Mouse (Mus musculus) CH12.LX (cell line): ENCODE measurements around the gene Gm11627. TPM values are rescaled to one million over a fixed set of nuclear protein-coding genes. Genes with fewer than 3 reads are reported as not detected.

Experiments used
- DNase-seq: peaks from one replicate; pipeline ENCODE4 v3.0.0-alpha.2; 2013; ENCODE audit errors: extremely low read depth
- H3K27ac ChIP-seq: 2 replicates; pipeline ENCODE4 v1.5.1; 2012; ENCODE audit warnings: low read depth, mild to moderate bottlenecking, control low read depth, moderate library complexity; ENCODE audit not compliant: insufficient read depth
- H3K27me3 ChIP-seq: replicated peaks from 2 replicates; pipeline ENCODE3; 2012; ENCODE audit warnings: inconsistent platforms
- H3K36me3 ChIP-seq, 2 experiments: replicated peaks in 1 of 2; 2 replicates each; pipeline versions ENCODE3 to v1.6.1; 2012; ENCODE audit warnings: inconsistent platforms in 1 of 2, low read length in 1 of 2, mild to moderate bottlenecking in 1 of 2, mixed read lengths in 1 of 2, moderate library complexity in 1 of 2; ENCODE audit not compliant: control insufficient read depth in 1 of 2, insufficient read depth in 1 of 2
- H3K4me1 ChIP-seq, 2 experiments: 2 replicates each; pipeline ENCODE4 v1.6.1; 2012; ENCODE audit warnings: inconsistent platforms in 1 of 2, moderate library complexity in 1 of 2; ENCODE audit not compliant: insufficient read depth in 2 of 2, control insufficient read depth in 1 of 2
- H3K4me2 ChIP-seq: 2 replicates; pipeline ENCODE4 v1.6.1; 2012; ENCODE audit warnings: low read depth, mild to moderate bottlenecking, control low read depth; ENCODE audit not compliant: poor library complexity, insufficient read depth, severe bottlenecking
- H3K4me3 ChIP-seq, 3 experiments: fragments of 150-350 bp in 1 of 3; sonication (generic) in 1 of 3; replicated peaks in 1 of 3; 2 replicates each; pipeline versions ENCODE3 to v1.5.1; 2011 to 2012; ENCODE audit warnings: low read depth in 2 of 3, low read length in 2 of 3, mild to moderate bottlenecking in 2 of 3, moderate library complexity in 2 of 3, control low read depth in 1 of 3, improper control_type of control experiment in 1 of 3, inconsistent platforms in 1 of 3, mixed read lengths in 1 of 3; ENCODE audit not compliant: poor library complexity in 1 of 3
- H3K79me2 ChIP-seq: replicated peaks from 2 replicates; pipeline ENCODE4 v1.6.1; 2012; ENCODE audit warnings: mild to moderate bottlenecking, moderate library complexity; ENCODE audit not compliant: control insufficient read depth, poor library complexity, insufficient read depth, severe bottlenecking; ENCODE audit errors: extremely low read depth
- H3K9ac ChIP-seq: 2 replicates; pipeline ENCODE4 v1.6.1; 2012; ENCODE audit warnings: low read depth, mild to moderate bottlenecking, control low read depth, moderate library complexity; ENCODE audit not compliant: insufficient read depth
- H3K9me3 ChIP-seq: replicated peaks from 2 replicates; pipeline ENCODE3; 2012; ENCODE audit warnings: low read length, inconsistent platforms, mixed read lengths
- BHLHE40 ChIP-seq: IDR thresholded peaks from 2 replicates; pipeline ENCODE4 v1.6.1; 2011; ENCODE audit warnings: mild to moderate bottlenecking, low read depth, low read length, improper control_type of control experiment
- CTCF ChIP-seq, 2 experiments: IDR thresholded peaks in 1 of 2; conservative IDR thresholded peaks in 1 of 2; 2 replicates each; pipeline ENCODE4 v1.5.1; 2011 to 2012; ENCODE audit warnings: low read depth in 2 of 2, low read length in 2 of 2, improper control_type of control experiment in 1 of 2, inconsistent platforms in 1 of 2, mild to moderate bottlenecking in 1 of 2, moderate library complexity in 1 of 2
- E2F4 ChIP-seq: IDR thresholded peaks from 2 replicates; pipeline ENCODE4 v1.6.1; 2011; ENCODE audit warnings: low read depth, low read length, improper control_type of control experiment; ENCODE audit not compliant: insufficient replicate concordance
- EP300 ChIP-seq: IDR thresholded peaks from 2 replicates; pipeline ENCODE4 v1.6.1; 2011; ENCODE audit warnings: low read length, improper control_type of control experiment
- IRF4 ChIP-seq: IDR thresholded peaks from 2 replicates; pipeline ENCODE4 v1.6.1; 2014; ENCODE audit warnings: low read depth, mild to moderate bottlenecking, inconsistent platforms, low read length, improper control_type of control experiment
- KAT2A ChIP-seq: IDR thresholded peaks from 2 replicates; pipeline ENCODE4 v1.6.1; 2012; ENCODE audit warnings: low read length, improper control_type of control experiment, inconsistent platforms; ENCODE audit not compliant: insufficient replicate concordance
- MAFK ChIP-seq: IDR thresholded peaks from 2 replicates; pipeline ENCODE4 v1.6.1; 2011; ENCODE audit warnings: low read length, improper control_type of control experiment; ENCODE audit not compliant: insufficient replicate concordance
- MAX ChIP-seq: IDR thresholded peaks from 2 replicates; pipeline ENCODE4 v1.6.1; 2011; ENCODE audit warnings: low read length, improper control_type of control experiment
- MXI1 ChIP-seq: IDR thresholded peaks from 2 replicates; pipeline ENCODE4 v1.6.1; 2011; ENCODE audit warnings: mild to moderate bottlenecking, low read depth, low read length, improper control_type of control experiment
- NELFE ChIP-seq: IDR thresholded peaks from 2 replicates; pipeline ENCODE4 v1.6.1; 2011; ENCODE audit warnings: low read depth, low read length, improper control_type of control experiment
- NRF1 ChIP-seq: IDR thresholded peaks from 2 replicates; pipeline ENCODE4 v1.6.1; 2014; ENCODE audit warnings: low read depth, mild to moderate bottlenecking, inconsistent platforms, low read length, improper control_type of control experiment, moderate library complexity
- POLR2AphosphoS2 ChIP-seq: IDR thresholded peaks from 2 replicates; pipeline ENCODE4 v1.6.1; 2011; ENCODE audit warnings: low read depth, low read length, improper control_type of control experiment
- RCOR1 ChIP-seq: conservative IDR thresholded peaks from 2 replicates; pipeline ENCODE4 v1.6.1; 2012; ENCODE audit warnings: low read depth, mild to moderate bottlenecking, inconsistent platforms, low read length, improper control_type of control experiment
- TBP ChIP-seq: conservative IDR thresholded peaks from 2 replicates; pipeline ENCODE4 v1.6.1; 2011; ENCODE audit warnings: low read depth, low read length, improper control_type of control experiment
- USF1 ChIP-seq: IDR thresholded peaks from 2 replicates; pipeline ENCODE4 v1.6.1; 2014; ENCODE audit warnings: low read depth, mild to moderate bottlenecking, inconsistent platforms, low read length, improper control_type of control experiment
- ZC3H11A ChIP-seq: IDR thresholded peaks from 2 replicates; pipeline ENCODE4 v1.6.1; 2012; ENCODE audit warnings: low read depth, mild to moderate bottlenecking, inconsistent platforms, low read length, improper control_type of control experiment
- ZKSCAN1 ChIP-seq: IDR thresholded peaks from 2 replicates; pipeline ENCODE4 v1.6.1; 2012; ENCODE audit warnings: low read depth, inconsistent platforms, low read length, improper control_type of control experiment, borderline replicate concordance
- dilution Hi-C: fragments of 300-500 bp; cut with MboI; formaldehyde crosslinking; loops from 2 replicates; pipeline ENCODE4 v1.14.3; 2020; ENCODE audit warnings: low sequenced_read_pairs; ENCODE audit not compliant: extremely low pct_unique_long_range_greater_than_20kb, extremely low pct_ligation_motif_present
- in situ Hi-C: fragments of 300-500 bp; cut with MboI; formaldehyde crosslinking; loops from 3 replicates; pipeline ENCODE4 v1.14.3; 2019; ENCODE audit warnings: low sequenced_read_pairs, low pct_ligation_motif_present, low pct_unique_long_range_greater_than_20kb, mixed read lengths
- polyA plus RNA-seq: library from polyadenylated mRNA; unstranded; fragments of >175 nt; gene quantifications from 2 replicates; pipeline ENCODE4 v1.2.1, GENCODE M21; 2012; ENCODE audit warnings: low read depth; ENCODE audit not compliant: insufficient read length
- total RNA-seq, 2 experiments: library from RNA; depleted of rRNA; stranded (reverse); fragments of 300-350 nt in 1 of 2; fragments of >200 nt in 1 of 2; gene quantifications; 2 replicates each; pipeline ENCODE4 v1.2.3; 2012 to 2014

Gm11627 gene
- total and polyA plus RNA-seq, 3 experiments, result 0.42 to 0.63 TPM; not detected in 1

DNA sequence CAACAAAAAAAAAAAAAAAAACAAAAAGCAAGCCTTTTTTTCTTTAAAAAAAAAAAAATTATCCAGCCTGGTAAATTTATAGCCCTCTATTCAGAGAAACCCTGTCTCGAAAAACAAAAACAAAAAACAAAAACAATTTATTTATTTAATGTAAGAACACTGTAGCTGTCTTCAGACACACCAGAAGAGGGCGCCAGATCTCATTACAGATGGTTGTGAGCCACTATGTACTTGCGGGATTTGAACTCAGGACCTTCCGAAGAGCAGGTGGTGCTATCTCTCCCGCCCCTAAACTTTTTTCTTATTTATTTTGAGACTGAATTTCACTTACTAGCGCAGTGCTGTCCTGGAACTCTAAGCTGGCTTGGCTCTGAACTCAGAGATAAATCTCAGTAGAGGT lies 12.1 kb downstream of the Gm11627 start:
- in situ Hi-C loops (no loop called here), dilution Hi-C loops (no loop called here)

DNA sequence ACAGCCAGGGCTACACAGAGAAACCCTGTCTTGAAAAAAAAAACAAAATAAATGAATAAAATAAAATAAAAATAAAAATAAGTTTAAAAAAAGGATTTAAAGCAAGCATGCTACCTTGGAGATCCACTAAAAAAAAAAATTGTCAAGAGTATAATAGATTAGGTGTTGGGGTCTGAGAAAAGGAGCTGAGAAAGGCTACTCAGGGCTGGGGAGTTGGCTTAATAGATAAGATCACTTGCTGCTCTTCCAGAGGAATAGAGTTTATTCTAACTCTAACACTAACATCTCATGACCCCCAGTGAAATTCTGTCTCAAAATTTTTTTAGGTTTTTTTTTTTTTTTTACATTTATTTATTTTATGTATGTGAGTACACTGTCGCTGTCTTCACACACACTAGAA lies 13.0 kb downstream of the Gm11627 start:
- Histone ChIP-seq H3K36me3 (no peaks in the 10 kb centered on the region), H3K79me2 (no peaks in the 10 kb centered on the region), H3K9me3 (no peaks in the 10 kb centered on the region), H3K4me1 (peaks cover 4 to 16% of the 10 kb centered on the region in 2 experiments; a peak in 2 of 4 replicates), H3K27me3 (peaks cover 2% of the 10 kb centered on the region), H3K4me3 (no peak overlapping the region), H3K9ac (no peak overlapping the region), H3K27ac (no peak overlapping the region), H3K4me2 (no peak overlapping the region)
- dilution Hi-C loops, result no loop called here
- TF ChIP-seq KAT2A, result no peak
- no peak for TF ChIP-seq MXI1
- no peak for TF ChIP-seq E2F4
- TF ChIP-seq MAFK, result no peak
- no peak for TF ChIP-seq NRF1
- no peak for TF ChIP-seq NELFE
- TF ChIP-seq ZKSCAN1, result no peak
- no peak for TF ChIP-seq RCOR1
- no peak for TF ChIP-seq BHLHE40
- no peak for TF ChIP-seq POLR2AphosphoS2
- TF ChIP-seq USF1, result no peak
- TF ChIP-seq ZC3H11A, result no peak
- no peak for TF ChIP-seq TBP
- in situ Hi-C loops, result no loop called here
- no peak for DNase-seq

More for the DNA sequence above, 12.1 kb downstream of the Gm11627 start:
- H3K4me1 ChIP-seq, result peaks cover 4 to 16% of the 10 kb centered on the region in 2 experiments; a peak in 2 of 4 replicates
- no peak for DNase-seq
- H3K27me3 ChIP-seq, result peaks cover 2% of the 10 kb centered on the region
- H3K9ac ChIP-seq, result no peak overlapping the region
- H3K27ac ChIP-seq, result no peak overlapping the region
- H3K79me2 ChIP-seq, result no peaks in the 10 kb centered on the region
- TF ChIP-seq EP300 (no peak), BHLHE40 (no peak), IRF4 (no peak), ZC3H11A (no peak), MAX (no peak), E2F4 (no peak), CTCF (conservative IDR thresholded peaks at IDR 0.05 in 1 of 2, IDR thresholded peaks at IDR 0.05 in 1 of 2; ENCODE audit: low read depth in 2 of 2, low read length in 2 of 2) (peak in 1 of 2 experiments; percentile 27; a peak in 2 of 4 replicates)
- H3K36me3 ChIP-seq, result no peaks in the 10 kb centered on the region
- no peak overlapping the region for H3K4me2 ChIP-seq
- H3K9me3 ChIP-seq, result no peaks in the 10 kb centered on the region
- no peak overlapping the region for H3K4me3 ChIP-seq
